Mouse (Mus musculus): ENCODE data around the gene Armc2. TPM values are rescaled to one million over a fixed set of nuclear protein-coding genes. Genes with fewer than 3 reads are reported as not detected.

The Armc2 gene
- polyA plus RNA-seq, 1 experiment from 2014 or later, result 0.21 TPM

- no peaks in the 10 kb centered on the region for H3K27me3 ChIP-seq (ENCODE audit: insufficient read depth, low read length)
- peaks cover 6% of the 10 kb centered on the region for H3K4me1 ChIP-seq (ENCODE audit: insufficient read depth)
- H3K4me2 ChIP-seq (ENCODE audit: low read depth, low read length), result no peak overlapping the region
- H3K36me3 ChIP-seq (replicated peaks; ENCODE audit: insufficient read depth, low read length), result no peaks in the 10 kb centered on the region
- H3K9ac ChIP-seq (replicated peaks), result no peak overlapping the region
- no peak for TF ChIP-seq CTCF (IDR thresholded peaks at IDR 0.05; ENCODE audit: low read depth)
- TF ChIP-seq EP300 (IDR thresholded peaks at IDR 0.05; ENCODE audit: low read depth), result no peak
- WGBS (ENCODE audit: insufficient replicate concordance), result 69% methylated on average over 8 of the region's 8 CpGs
- H3K9me3 ChIP-seq (ENCODE audit: low read length), result no peaks in the 10 kb centered on the region
- no peak overlapping the region for H3K27ac ChIP-seq (ENCODE audit: low read depth)
- no peak for ATAC-seq
- no peak for DNase-seq
- H3K4me3 ChIP-seq (ENCODE audit: low read depth, low read length), result no peak overlapping the region
These were observed 22.1 kb downstream of the Armc2 start for GRCm38 (mm10) chr10:41996157-41996556.

- H3K9me3 ChIP-seq (ENCODE audit: low read length), result no peaks in the 10 kb centered on the region
- H3K9ac ChIP-seq (replicated peaks), result no peak overlapping the region
- peaks cover 6% of the 10 kb centered on the region for H3K4me1 ChIP-seq (ENCODE audit: insufficient read depth)
- WGBS (ENCODE audit: insufficient replicate concordance), result 69% methylated on average over 2 of the region's 2 CpGs
- no peak for DNase-seq
- TF ChIP-seq CTCF (IDR thresholded peaks at IDR 0.05; ENCODE audit: low read depth) (no peak), EP300 (IDR thresholded peaks at IDR 0.05; ENCODE audit: low read depth) (no peak)
- H3K27me3 ChIP-seq (ENCODE audit: insufficient read depth, low read length), result no peaks in the 10 kb centered on the region
- no peak overlapping the region for H3K4me2 ChIP-seq (ENCODE audit: low read depth, low read length)
- H3K27ac ChIP-seq (ENCODE audit: low read depth), result no peak overlapping the region
- no peak overlapping the region for H3K4me3 ChIP-seq (ENCODE audit: low read depth, low read length)
- H3K36me3 ChIP-seq (replicated peaks; ENCODE audit: insufficient read depth, low read length), result no peaks in the 10 kb centered on the region
- ATAC-seq, result no peak
These were observed 23.2 kb downstream of the Armc2 start for GRCm38 (mm10) chr10:41995051-41995450.

GRCm38 (mm10) chr10:41994578-41994977, 23.7 kb downstream of the Armc2 start:
- no peak for DNase-seq
- Histone ChIP-seq H3K36me3 (replicated peaks; ENCODE audit: insufficient read depth, low read length) (no peaks in the 10 kb centered on the region), H3K9ac (replicated peaks) (no peak overlapping the region), H3K4me1 (ENCODE audit: insufficient read depth) (peaks cover 6% of the 10 kb centered on the region), H3K4me2 (ENCODE audit: low read depth, low read length) (no peak overlapping the region), H3K27me3 (ENCODE audit: insufficient read depth, low read length) (no peaks in the 10 kb centered on the region), H3K4me3 (ENCODE audit: low read depth, low read length) (no peak overlapping the region), H3K9me3 (ENCODE audit: low read length) (no peaks in the 10 kb centered on the region), H3K27ac (ENCODE audit: low read depth) (no peak overlapping the region)
- ATAC-seq, result no peak
- no peak for TF ChIP-seq CTCF (IDR thresholded peaks at IDR 0.05; ENCODE audit: low read depth)
- TF ChIP-seq EP300 (IDR thresholded peaks at IDR 0.05; ENCODE audit: low read depth), result no peak
- 81% methylated on average over 4 of the region's 4 CpGs for WGBS (ENCODE audit: insufficient replicate concordance)

GRCm38 (mm10) chr10:41992059-41992440, 26.2 kb downstream of the Armc2 start:
- Histone ChIP-seq H3K9me3 (ENCODE audit: low read length) (no peaks in the 10 kb centered on the region), H3K4me3 (ENCODE audit: low read depth, low read length) (no peak overlapping the region), H3K9ac (replicated peaks) (no peak overlapping the region), H3K36me3 (replicated peaks; ENCODE audit: insufficient read depth, low read length) (no peaks in the 10 kb centered on the region), H3K27ac (ENCODE audit: low read depth) (no peak overlapping the region), H3K27me3 (ENCODE audit: insufficient read depth, low read length) (no peaks in the 10 kb centered on the region), H3K4me2 (ENCODE audit: low read depth, low read length) (no peak overlapping the region), H3K4me1 (ENCODE audit: insufficient read depth) (peaks cover 6% of the 10 kb centered on the region)
- WGBS (ENCODE audit: insufficient replicate concordance), result 80% methylated on average over 5 of the region's 5 CpGs
- DNase-seq, result no peak
- peak; percentile 33; the same call in 1 of the 2 replicates for ATAC-seq
- TF ChIP-seq CTCF (IDR thresholded peaks at IDR 0.05; ENCODE audit: low read depth) (no peak), EP300 (IDR thresholded peaks at IDR 0.05; ENCODE audit: low read depth) (no peak)

- DNase-seq (peak; percentile 22), ATAC-seq (peak; percentile 60; the same call in 1 of the 2 replicates)
- 49% methylated on average over 14 of the region's 14 CpGs for WGBS (ENCODE audit: insufficient replicate concordance)
- peaks cover 6% of the 10 kb centered on the region for H3K4me1 ChIP-seq (ENCODE audit: insufficient read depth)
- no peaks in the 10 kb centered on the region for H3K9me3 ChIP-seq (ENCODE audit: low read length)
- H3K9ac ChIP-seq (replicated peaks), result no peak overlapping the region
- no peak overlapping the region for H3K4me3 ChIP-seq (ENCODE audit: low read depth, low read length)
- no peak overlapping the region for H3K27ac ChIP-seq (ENCODE audit: low read depth)
- no peaks in the 10 kb centered on the region for H3K27me3 ChIP-seq (ENCODE audit: insufficient read depth, low read length)
- no peaks in the 10 kb centered on the region for H3K36me3 ChIP-seq (replicated peaks; ENCODE audit: insufficient read depth, low read length)
- peak overlapping the region; percentile 18; the same call in 1 of the 2 replicates for H3K4me2 ChIP-seq (ENCODE audit: low read depth, low read length)
- TF ChIP-seq EP300 (IDR thresholded peaks at IDR 0.05; ENCODE audit: low read depth) (0 out of 2 replicates have a peak, but pooled peaks have one; percentile 14), CTCF (IDR thresholded peaks at IDR 0.05; ENCODE audit: low read depth) (no peak)
These were observed 26.7 kb downstream of the Armc2 start for GRCm38 (mm10) chr10:41991364-41992058.

GRCm38 (mm10) chr10:41990896-41991295, 27.3 kb downstream of the Armc2 start:
- Histone ChIP-seq H3K4me1 (ENCODE audit: insufficient read depth) (peaks cover 6% of the 10 kb centered on the region), H3K27me3 (ENCODE audit: insufficient read depth, low read length) (no peaks in the 10 kb centered on the region), H3K9me3 (ENCODE audit: low read length) (no peaks in the 10 kb centered on the region), H3K4me3 (ENCODE audit: low read depth, low read length) (no peak overlapping the region), H3K4me2 (ENCODE audit: low read depth, low read length) (no peak overlapping the region), H3K36me3 (replicated peaks; ENCODE audit: insufficient read depth, low read length) (no peaks in the 10 kb centered on the region), H3K27ac (ENCODE audit: low read depth) (no peak overlapping the region), H3K9ac (replicated peaks) (no peak overlapping the region)
- ATAC-seq (no peak), DNase-seq (no peak)
- 51% methylated on average over 13 of the region's 13 CpGs for WGBS (ENCODE audit: insufficient replicate concordance)
- no peak for TF ChIP-seq EP300 (IDR thresholded peaks at IDR 0.05; ENCODE audit: low read depth)
- no peak for TF ChIP-seq CTCF (IDR thresholded peaks at IDR 0.05; ENCODE audit: low read depth)

Data from liver, postnatal 0 days (tissue).